Mouse (Mus musculus) megakaryocyte, embryonic 14.5 days (primary cell): ENCODE data around the gene Gfra1.

Experiments
- FLI1 ChIP-seq: IDR thresholded peaks from 2 replicates; pipeline ENCODE4 v1.6.1; 2012; ENCODE audit warnings: low read length, inconsistent platforms, mixed read lengths
- GATA1 ChIP-seq: IDR thresholded peaks from 3 replicates; pipeline ENCODE4 v1.6.1; 2012; ENCODE audit warnings: mixed read lengths, low read length, inconsistent platforms, borderline replicate concordance

DNA sequence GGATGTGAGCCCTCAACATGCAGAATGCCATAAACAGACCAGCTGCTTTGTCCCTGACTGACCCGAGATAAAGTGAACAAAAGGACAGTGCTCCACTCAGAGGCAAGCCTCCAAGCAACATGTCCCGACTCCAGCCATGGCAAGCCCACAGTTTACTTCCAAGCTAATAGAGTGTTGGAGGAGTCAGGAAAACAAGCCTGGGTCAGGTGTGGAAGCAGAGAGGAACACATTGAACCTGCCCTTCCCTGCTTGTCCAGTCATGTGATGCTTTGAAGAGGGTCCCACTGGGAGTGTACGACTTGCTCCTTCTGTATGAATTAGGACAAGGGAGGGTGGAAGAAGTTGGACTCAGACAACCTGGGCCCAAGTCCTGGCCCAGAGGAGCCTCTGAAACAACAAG lies 72.4 kb downstream of the Gfra1 start:
- TF ChIP-seq GATA1, result no peak
- TF ChIP-seq FLI1, result no peak
